Mouse (Mus musculus) left cerebral cortex, adult 8-10 months (tissue): Measurements from ENCODE around the gene Hist1h3c. TPM values are rescaled to one million over a fixed set of nuclear protein-coding genes. Genes with fewer than 3 reads are reported as not detected.
A peak's percentile ranks its signal among the peaks of the same experiment; 100 is the strongest.
"Not testable (repeated sequence)": the region's sequence is repeated elsewhere in the genome, so short reads cannot be mapped to it uniquely, and the experiment has no call there.

Experiments
- DNase-seq, 2 experiments: peaks; one replicate each; pipeline ENCODE4 v3.0.0; 2022; ENCODE audit warnings: low spot score in 2 of 2
- total RNA-seq, 4 experiments: library from RNA; stranded (reverse); gene quantifications; 2 replicates each; pipeline ENCODE4 v1.2.4; 2022

Hist1h3c gene
- total RNA-seq, 4 experiments from 2014 or later = 1.1 to 3.3 (median 2.8) TPM

- no peak for DNase-seq
These were observed 5.1 kb downstream of the Hist1h3c start for GRCm38 (mm10) chr13:23740256-23740840.

GRCm38 (mm10) chr13:23739922-23740252, 5.5 kb downstream of the Hist1h3c start:
- no peak for DNase-seq

- DNase-seq = peak; percentile 80 to 97
These were observed 6.1 kb downstream of the Hist1h3c start for GRCm38 (mm10) chr13:23739069-23739921.

- peak; percentile 83 to 85 for DNase-seq
These were observed 6.7 kb downstream of the Hist1h3c start, which contains the start of gene Hist1h1c for GRCm38 (mm10) chr13:23738677-23739068. Gene Hist1h1c (plus strand): TSS chr13:23738808.

GRCm38 (mm10) chr13:23738041-23738440, 7.4 kb downstream of the Hist1h3c start:
- DNase-seq = no peak

- no peak for DNase-seq
These were observed 8.3 kb downstream of the Hist1h3c start for GRCm38 (mm10) chr13:23737091-23737490.

GRCm38 (mm10) chr13:23732156-23732804, 13.1 kb downstream of the Hist1h3c start:
- DNase-seq = no peak

- DNase-seq = no peak
These were observed 14.9 kb downstream of the Hist1h3c start for GRCm38 (mm10) chr13:23730479-23730878.

- DNase-seq = no peak
These were observed 15.7 kb downstream of the Hist1h3c start for GRCm38 (mm10) chr13:23729706-23730105.

GRCm38 (mm10) chr13:23729192-23729525, 16.2 kb downstream of the Hist1h3c start:
- DNase-seq = no peak

GRCm38 (mm10) chr13:23728472-23729191, 16.8 kb downstream of the Hist1h3c start:
- no peak for DNase-seq

GRCm38 (mm10) chr13:23725213-23725612, 20.2 kb downstream of the Hist1h3c start:
- no peak for DNase-seq

GRCm38 (mm10) chr13:23724239-23724638, 21.2 kb downstream of the Hist1h3c start:
- DNase-seq = no peak

GRCm38 (mm10) chr13:23717593-23718245, 27.7 kb downstream of the Hist1h3c start:
- DNase-seq = not testable (repeated sequence)

- no peak for DNase-seq
These were observed 28.2 kb downstream of the Hist1h3c start for GRCm38 (mm10) chr13:23717176-23717575.

- no peak for DNase-seq
These were observed 28.9 kb downstream of the Hist1h3c start for GRCm38 (mm10) chr13:23716261-23717042.

- DNase-seq = no peak
These were observed 34.9 kb downstream of the Hist1h3c start, which contains the start of gene Hfe for GRCm38 (mm10) chr13:23710374-23711089. Gene Hfe (minus strand): TSS chr13:23710854.

- DNase-seq = no peak
These were observed 35.6 kb downstream of the Hist1h3c start for GRCm38 (mm10) chr13:23709714-23710373.

GRCm38 (mm10) chr13:23708654-23709053, 36.7 kb downstream of the Hist1h3c start:
- no peak for DNase-seq
